In the genomic region with DNA sequence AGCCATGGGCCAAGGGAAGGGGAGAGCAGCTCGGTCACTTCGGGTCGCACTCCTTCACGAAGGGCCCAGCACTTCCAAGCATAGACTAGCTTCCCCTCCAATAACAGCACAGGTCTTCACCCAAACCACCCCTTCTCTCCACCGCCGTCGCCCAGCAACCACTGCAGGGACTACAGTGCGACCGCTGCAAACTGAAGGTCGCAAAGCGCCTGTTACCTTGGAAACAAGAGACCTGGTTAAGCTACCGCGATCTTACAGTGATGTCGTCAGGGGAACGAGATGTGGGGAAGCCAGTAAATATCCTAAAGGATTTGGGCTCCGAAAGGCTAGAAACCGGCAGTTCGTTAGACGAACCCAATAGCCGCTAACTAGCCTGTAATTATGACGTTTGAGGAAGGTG, we compare ENCODE assay signal across 8 mouse cellular contexts. TPM values are rescaled to one million over a fixed set of nuclear protein-coding genes. Genes with fewer than 3 reads are reported as not detected.
DNase-seq lines count a peak whose midpoint lies in the region; ATAC-seq lines count a peak whose summit lies in the region.

Gene Klhdc9, minus strand, starts transcription at position 143 of the 400 bp plus-strand sequence.

- H3K4me1 ChIP-seq in hindbrain, embryonic 12.5 days: peaks cover 12% of the 10 kb centered on the region; the same call in 1 of the 2 replicates
- H3K4me1 ChIP-seq in lung, embryonic 16.5 days (replicated peaks; ENCODE audit: control insufficient read depth, insufficient read depth, low read length): peaks cover 9% of the 10 kb centered on the region

- H3K36me3 ChIP-seq in hindbrain, embryonic 12.5 days: peaks cover 8% of the 10 kb centered on the region
- peaks cover 5% of the 10 kb centered on the region; the same call in 1 of the 2 replicates for H3K36me3 ChIP-seq in lung, embryonic 16.5 days (ENCODE audit: control insufficient read depth, insufficient read depth, low read length)

- WGBS in hindbrain, embryonic 12.5 days: under 1% methylated on average over 21 of the region's 21 CpGs
- WGBS in lung, embryonic 16.5 days: 2% methylated on average over 21 of the region's 21 CpGs

- peak within 1 kb of the TSS; percentile 84 for H3K4me2 ChIP-seq in hindbrain, embryonic 12.5 days (replicated peaks)
- peak within 1 kb of the TSS; percentile 59 for H3K4me2 ChIP-seq in lung, embryonic 16.5 days (ENCODE audit: low read depth, low read length)

- DNase-seq in WW6 (ENCODE audit: low read depth, low spot score): peak; percentile 87
- peak; percentile 81 to 88 for DNase-seq in cerebellum, postnatal 25 days
- DNase-seq in frontal cortex, postnatal 14 days (ENCODE audit: low spot score in 2 of 2): peak; percentile 84 to 94
- DNase-seq in layer of hippocampus, postnatal 10 days (ENCODE audit: low spot score in 2 of 2): peak; percentile 91 to 92
- peak; percentile 82 for DNase-seq in ovary, adult 18-20 months (ENCODE audit: low spot score)
- peak; percentile 80 to 89 for DNase-seq in thymus, adult 18-20 months

- peak within 1 kb of the TSS; percentile 45 for H3K4me3 ChIP-seq in hindbrain, embryonic 12.5 days
- H3K4me3 ChIP-seq in lung, embryonic 16.5 days (ENCODE audit: low read length): peak within 1 kb of the TSS; percentile 53

- H3K27me3 ChIP-seq in hindbrain, embryonic 12.5 days: no peaks in the 10 kb centered on the region
- no peaks in the 10 kb centered on the region for H3K27me3 ChIP-seq in lung, embryonic 16.5 days (ENCODE audit: control insufficient read depth, insufficient read depth, low read depth, low read length)

- H3K27ac ChIP-seq in hindbrain, embryonic 12.5 days: peak within 1 kb of the TSS; percentile 66
- peak within 1 kb of the TSS; percentile 32; the same call in 1 of the 2 replicates for H3K27ac ChIP-seq in lung, embryonic 16.5 days (ENCODE audit: low read length)

- ATAC-seq in hindbrain, embryonic 12.5 days (ENCODE audit: low FRiP score): peak; percentile 95
- peak; percentile 96 for ATAC-seq in lung, embryonic 16.5 days (ENCODE audit: low read depth)

- peaks cover 3% of the 10 kb centered on the region for H3K9me3 ChIP-seq in hindbrain, embryonic 12.5 days (replicated peaks)
- H3K9me3 ChIP-seq in lung, embryonic 16.5 days (ENCODE audit: control insufficient read depth, low read length): no peaks in the 10 kb centered on the region

- peak within 1 kb of the TSS; percentile 65 for H3K9ac ChIP-seq in hindbrain, embryonic 12.5 days
- peak within 1 kb of the TSS; percentile 70 for H3K9ac ChIP-seq in lung, embryonic 16.5 days (ENCODE audit: low read length)

RNA-seq across cellular contexts. Expression of gene Klhdc9, which starts in this region (rescaled TPM):
- 2.0 and 3.6 TPM in 2 replicates for polyA plus RNA-seq in hindbrain, embryonic 12.5 days (2016; fragmentation: Nextera tagmentation; extraction: Ambion mirVana)
- 1 to 10 TPM; 6.3 to 8.6 TPM for total RNA-seq in layer of hippocampus, postnatal 10 days (2021)
- polyA plus RNA-seq in lung, embryonic 16.5 days (2015; fragmentation: Nextera tagmentation; extraction: Ambion mirVana): 3.8 and 4.4 TPM in 2 replicates

Comparison
In these comparisons a context has a peak if more than half of its experiments do, and no peak if none do; other contexts are left out.
1. Peak in every context shown above with its lines: DNase-seq, ATAC-seq, H3K4me3 ChIP-seq and H3K27ac ChIP-seq.